Mouse (Mus musculus): ENCODE data around the gene Mthfd1l. TPM values are rescaled to one million over a fixed set of nuclear protein-coding genes. Genes with fewer than 3 reads are reported as not detected.
A peak's percentile ranks its signal among the peaks of the same experiment; 100 is the strongest.

The Mthfd1l gene
- total RNA-seq (2021), result 1 to 10 TPM in 1 of 2 experiments, under 1 TPM in 1; 0.87 to 1.3 TPM

DNA sequence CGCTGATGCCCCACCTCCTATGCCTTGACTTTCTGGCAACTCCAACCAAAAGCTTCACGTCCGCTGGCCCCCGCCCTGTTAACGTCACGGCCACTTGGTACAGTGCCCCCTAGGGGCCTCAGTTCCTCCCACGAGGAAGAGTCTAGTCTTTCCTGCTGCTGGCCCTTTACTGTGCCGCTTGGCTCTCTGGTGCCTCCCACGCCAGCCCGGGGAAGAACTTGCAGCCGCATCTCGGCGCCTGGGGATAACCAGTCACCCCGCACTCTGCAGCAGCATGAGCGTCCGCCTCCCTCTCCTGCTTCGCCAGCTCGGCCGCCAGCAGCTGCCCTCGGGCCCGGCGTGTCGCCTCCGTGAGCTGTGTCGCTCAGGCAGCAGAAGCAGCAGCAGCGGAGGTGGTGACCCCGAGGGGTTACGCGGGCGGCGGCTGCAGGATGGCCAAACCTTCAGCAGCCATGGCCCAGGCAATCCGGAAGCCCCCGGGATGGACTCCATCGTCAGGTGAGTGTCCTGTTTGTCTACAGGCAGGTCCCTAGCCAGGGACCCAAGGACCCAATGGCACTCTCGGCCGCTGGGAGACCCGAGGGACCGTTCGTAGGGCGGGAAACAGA, at the start of gene Mthfd1l:
TSS of gene Mthfd1l (plus strand) at position 138 of the 608 bp plus-strand sequence.
- intact Hi-C loops (cut with DNase I), result no loop called here

DNA sequence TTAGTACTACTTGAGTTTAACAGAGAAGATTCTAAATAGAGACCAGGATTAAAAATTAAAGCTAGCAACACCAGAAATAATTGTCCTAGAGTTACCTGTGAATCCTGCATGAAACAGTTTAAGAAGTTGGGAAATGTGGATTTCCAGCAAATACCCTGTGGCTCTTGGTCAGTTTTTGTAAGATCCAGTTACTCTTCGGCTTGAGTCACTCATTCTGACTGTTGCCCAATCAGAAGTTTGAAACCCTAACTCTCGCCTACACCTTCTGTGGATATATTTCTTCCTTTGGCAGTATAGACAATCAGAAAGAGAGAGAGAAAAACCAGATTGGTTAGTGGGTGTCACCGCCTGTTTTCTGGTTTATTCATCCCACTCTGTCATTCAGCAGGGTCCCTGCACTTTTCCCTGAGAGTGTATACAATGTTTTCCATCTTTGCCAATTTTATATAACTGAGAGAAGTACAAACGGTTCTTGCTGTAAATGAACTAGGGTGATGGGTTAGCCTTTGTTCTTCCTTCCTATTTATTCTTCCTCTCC, 44.8 kb upstream of the Mthfd1l start:
- DNase-seq, result no peak
- intact Hi-C loops (cut with DNase I), result no loop called here

More for the DNA sequence above, at the start of gene Mthfd1l:
- DNase-seq, result peak; percentile 76 to 79

DNA sequence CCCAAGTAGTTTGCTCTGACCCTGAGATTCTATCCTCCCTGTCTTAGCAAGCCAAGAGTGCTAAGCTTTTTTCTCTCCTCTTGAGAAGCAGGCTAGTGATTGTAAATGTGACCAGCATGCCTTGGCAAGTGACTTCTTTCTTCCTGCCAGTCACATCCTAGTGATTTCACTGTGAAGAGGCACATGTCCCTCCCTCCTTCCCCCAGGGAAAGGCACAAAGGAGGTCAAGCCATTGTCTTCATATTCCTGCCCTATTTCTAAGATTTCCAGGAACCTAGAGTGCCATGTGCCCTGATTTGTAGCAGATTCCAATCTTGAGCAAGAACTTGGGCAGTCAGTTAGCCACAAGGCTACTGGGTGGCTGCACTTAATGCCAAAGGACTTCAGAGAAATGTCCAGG, 41.1 kb upstream of the Mthfd1l start:
- intact Hi-C loops (cut with DNase I), result no loop called here

DNA sequence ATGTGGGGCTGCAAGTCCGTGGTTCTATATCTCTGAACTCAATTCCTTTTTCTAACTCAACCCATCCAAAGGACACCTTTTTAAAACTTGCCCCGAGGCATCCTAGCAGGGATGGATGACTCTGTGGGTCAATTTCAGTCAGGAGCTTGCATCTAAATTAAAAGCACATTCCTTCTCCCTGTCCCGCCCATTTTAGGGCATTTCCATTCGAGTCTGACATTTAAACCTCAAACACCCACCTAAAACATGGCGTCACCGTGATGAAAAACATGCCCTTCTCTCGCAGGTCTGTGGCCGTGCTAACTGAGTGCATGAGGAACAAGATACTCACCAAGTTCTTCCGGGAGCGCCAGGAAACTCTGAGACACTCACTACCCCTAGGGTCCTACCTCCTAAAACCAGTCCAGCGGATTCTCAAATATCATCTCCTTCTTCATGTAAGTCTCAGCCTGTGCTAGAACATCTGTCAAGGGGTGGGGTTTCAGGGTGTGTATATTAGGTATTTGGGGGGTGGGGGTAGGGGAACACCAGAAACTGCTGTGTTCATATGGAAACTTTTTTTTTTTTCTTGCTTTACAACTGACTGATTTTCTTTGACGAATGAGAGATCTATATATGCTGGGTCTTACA, 39.5 kb upstream of the Mthfd1l start:
- intact Hi-C loops (cut with DNase I), result no loop called here
- DNase-seq, result no peak

More for the DNA sequence above, 41.1 kb upstream of the Mthfd1l start:
- no peak for DNase-seq

DNA sequence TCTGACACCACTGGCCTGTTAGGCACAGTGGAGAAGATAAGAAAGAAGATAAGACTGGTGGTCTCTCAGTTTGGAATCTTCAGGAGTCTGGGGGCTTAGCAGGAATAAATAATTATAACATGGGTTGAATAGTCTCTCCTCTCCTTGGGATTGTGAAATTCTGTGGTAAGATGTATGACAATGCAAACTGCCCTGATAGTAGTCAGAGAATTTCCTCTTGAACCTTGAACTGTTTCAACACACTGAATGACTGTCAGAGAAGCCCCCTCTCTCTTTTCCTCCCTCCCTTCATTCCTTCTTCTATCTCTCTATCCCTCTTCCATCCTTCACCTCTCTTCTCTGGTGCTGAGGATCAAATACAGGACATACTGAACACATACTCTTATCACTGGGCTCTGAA, 36.1 kb upstream of the Mthfd1l start:
- intact Hi-C loops (cut with DNase I), result no loop called here
- no peak for DNase-seq

DNA sequence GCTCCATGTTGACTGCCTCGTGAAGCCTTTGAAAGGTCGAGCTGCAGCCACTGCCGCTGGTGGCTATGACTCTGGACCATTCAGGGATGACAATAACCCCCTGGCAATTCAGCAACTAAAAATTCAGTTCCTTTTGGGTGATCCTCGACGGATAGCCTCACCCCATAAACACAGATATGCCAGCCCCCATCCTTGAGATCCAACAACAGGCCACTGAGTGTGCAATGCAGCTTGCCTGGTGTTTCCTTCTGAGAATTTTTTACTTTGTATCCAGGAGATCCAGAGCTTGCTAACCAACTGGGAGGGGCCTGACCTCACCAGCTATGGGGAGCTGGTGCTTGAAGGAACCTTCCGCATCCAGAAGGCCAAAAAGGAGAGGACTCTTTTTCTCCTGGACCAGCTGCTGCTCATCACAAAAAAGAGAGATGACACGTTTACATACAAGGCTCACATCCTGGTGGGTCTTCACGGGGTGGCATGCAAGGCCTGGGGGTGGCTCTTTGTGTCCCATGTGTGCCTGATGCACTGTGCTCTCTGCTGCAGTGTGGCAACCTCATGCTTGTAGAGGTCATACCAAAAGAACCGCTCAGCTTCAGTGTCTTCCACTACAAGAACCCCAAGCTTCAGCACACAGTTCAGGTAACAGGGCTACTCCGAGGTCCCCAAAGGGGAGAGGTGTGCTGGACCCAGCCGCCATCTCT, 32.9 kb upstream of the Mthfd1l start:
- intact Hi-C loops (cut with DNase I), result loop anchor here (2.0 to 5.0 kb wide), 4 partner anchors 107 to 308 kb away; no protein-coding TSS in a partner anchor
- no peak for DNase-seq

DNA sequence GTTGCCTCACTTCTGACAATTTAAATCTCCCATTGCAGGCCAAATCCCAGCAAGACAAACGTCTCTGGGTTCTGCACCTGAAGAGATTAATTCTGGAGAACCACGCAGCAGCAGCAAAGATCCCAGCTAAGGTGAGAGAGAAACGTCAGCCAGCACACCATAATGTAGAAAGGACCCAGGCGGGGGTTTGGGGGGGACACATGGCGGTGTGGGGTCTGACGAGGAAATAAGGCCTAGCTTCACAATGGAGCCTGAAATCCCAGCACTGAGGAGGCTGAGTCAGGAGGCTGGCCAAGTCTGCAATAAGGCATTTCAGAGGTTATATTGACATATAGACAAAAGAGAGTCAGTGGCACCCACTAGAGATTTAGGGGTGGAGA, 32.3 kb upstream of the Mthfd1l start:
- intact Hi-C loops (cut with DNase I), result loop anchor here (2.0 to 5.0 kb wide), 4 partner anchors 108 to 308 kb away; no protein-coding TSS in a partner anchor
- no peak for DNase-seq

DNA sequence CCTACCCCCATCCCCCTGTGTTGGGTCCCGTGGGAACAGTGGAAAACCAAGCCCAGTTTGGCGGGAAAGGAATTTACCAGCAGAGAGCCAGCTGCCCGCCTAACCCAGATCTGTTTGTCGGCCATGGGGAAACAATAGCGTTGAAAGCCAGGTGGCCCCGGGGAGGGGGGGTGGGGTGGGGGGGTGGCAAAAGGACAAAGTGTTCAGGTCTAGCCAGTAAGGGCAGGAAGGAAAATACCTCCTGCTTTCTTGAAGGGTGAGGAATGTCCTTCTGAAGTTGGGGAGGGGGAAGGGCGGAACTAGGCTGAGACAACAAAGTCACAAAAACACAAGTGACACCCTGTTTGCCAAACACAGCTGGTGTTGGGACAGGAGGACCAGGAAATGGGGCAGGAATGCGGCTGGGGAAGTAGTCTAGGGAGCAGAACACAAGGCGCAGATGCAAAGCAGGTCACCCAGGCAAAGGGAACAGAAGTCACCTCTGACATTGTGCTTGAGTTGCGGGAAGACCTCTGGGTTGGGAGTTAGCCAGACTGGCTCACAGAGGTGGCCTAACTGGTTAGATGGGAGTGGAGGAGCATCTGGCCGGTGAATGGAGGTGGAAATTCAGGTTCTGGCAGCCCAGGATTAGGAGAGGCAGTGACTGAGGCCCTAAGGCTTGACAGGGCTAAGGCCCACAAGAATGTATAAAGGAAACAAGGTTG, 31.7 kb upstream of the Mthfd1l start:
- DNase-seq, result peak; percentile 31 to 36
- intact Hi-C loops (cut with DNase I), result loop anchor here (1.0 to 5.0 kb wide), 5 partner anchors 108 to 309 kb away; no protein-coding TSS in a partner anchor

DNA sequence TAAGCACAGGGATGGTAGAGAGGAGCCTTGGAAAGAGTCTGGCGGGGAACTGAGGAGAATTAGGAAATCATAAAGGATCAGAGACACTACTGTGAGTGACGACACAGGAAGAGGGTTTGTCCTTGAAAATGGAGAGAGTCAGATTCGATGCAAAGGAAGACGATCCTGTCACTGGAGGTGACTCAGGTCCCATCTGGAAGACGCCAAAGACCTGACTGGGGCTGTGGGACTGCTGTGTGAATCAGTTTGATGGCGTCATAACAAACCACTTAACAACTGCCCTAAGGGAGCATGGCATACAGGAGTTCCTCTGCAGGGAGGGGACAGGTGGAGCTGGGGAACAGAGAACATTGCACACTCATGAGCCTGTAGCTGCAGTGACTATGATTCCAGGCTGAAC, 30.6 kb upstream of the Mthfd1l start:
- intact Hi-C loops (cut with DNase I), result loop anchor here (2.0 to 5.0 kb wide), 4 partner anchors 137 to 310 kb away; no protein-coding TSS in a partner anchor
- no peak for DNase-seq

DNA sequence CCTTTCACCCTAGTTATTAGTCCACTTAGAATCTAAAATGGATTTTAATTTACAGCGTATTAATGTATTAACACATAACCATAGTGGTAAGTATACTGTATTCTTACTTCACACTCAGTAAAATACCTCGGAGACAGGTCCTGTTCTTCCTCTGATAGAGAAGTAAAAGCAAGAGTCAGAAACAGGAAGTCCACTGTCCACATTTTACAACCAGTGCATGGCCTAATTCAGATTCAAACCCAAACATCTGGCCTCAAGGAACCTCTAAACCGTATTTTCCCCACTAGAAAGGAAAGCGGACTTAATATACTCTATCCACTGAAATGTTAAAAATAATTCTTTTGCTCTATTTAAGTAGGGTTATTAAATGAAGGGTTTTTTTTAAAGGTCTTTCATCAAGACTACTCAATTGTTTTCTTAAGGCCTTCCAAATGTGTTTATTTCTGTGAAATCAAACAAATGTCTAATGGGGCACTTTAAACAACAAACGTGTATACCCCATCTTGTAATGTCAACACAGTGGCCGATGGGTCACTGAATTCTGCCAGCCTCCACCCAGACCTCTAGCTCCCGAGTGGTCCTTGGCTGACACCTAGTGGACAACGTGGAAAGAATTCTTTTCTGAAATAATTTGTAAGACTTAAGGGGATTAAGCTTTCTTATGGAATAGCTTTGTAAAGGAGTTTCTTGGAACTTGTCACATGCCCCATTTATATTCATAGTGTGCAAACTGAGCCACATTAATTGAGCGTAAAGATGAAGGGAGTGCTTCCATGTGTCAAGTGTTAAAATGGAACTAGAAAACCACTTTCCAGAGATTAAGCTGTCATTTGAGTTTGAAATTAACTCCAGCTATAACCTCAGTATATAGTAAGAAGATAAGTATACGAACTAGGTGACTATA, 29.2 kb upstream of the Mthfd1l start:
- intact Hi-C loops (cut with DNase I), result loop anchor here (1.0 to 5.0 kb wide), 6 partner anchors 139 to 611 kb away; no protein-coding TSS in a partner anchor
- DNase-seq, result peak; percentile 75

DNA sequence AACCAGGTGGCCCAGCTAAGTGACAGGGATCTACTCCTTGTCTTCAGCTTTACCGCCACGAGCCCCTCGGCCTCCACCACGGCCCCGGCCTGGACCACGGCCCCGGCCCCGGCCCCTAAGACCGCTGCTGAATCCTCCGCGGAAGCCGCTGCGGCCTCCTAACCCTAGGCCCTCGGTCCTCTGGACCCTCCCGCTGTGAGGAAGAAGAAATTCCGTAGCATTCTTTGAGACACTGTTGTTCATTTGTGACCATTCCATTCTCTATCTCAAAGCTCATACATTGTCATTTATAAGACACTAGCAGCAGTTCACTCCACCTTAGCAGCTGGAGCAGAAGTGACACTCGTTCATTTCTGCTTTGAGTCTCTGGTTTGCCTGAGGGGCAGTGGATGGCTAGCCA, 26.0 kb upstream of the Mthfd1l start:
- intact Hi-C loops (cut with DNase I), result no loop called here
- no peak for DNase-seq

DNA sequence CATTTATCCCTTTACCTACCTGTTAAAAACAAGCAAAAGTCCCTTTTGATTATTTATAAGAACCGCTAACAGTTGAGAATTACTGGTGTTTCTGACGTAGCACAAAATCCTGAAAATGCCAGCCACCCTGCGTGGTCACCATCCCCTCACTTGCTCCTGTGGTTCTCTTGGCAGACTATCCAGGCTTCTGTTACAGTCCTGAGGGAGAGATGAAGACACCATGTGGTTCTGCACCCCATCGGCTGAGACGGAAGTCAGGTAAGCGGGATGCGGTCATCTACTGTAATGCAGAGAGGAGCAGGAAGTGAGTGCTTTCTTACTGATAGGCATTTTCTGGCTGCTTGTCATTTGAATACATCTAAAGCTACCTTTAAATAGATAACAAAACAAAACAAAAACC, 25.6 kb upstream of the Mthfd1l start:
- intact Hi-C loops (cut with DNase I), result no loop called here

DNA sequence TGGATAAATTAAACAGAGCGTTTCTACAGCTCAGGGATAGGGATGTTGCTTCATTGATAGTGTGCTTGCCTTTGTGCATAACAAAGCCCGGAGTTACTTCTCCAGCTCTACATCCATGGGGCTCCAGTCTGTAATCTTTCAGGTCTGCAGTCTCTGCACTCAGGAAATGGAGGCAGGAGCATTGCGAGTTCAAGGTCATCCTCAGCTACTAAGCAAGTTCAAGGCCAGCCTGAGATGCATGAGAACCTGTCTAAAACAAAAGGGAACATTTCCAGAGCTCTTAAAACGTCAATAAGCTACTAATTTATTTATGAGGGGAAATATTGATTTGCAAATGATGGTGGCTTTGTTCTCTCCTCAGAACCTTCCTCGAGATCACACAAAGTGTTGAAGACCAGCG, 23.6 kb upstream of the Mthfd1l start:
- intact Hi-C loops (cut with DNase I), result no loop called here
- no peak for DNase-seq

More for the DNA sequence above, 25.6 kb upstream of the Mthfd1l start:
- no peak for DNase-seq

DNA sequence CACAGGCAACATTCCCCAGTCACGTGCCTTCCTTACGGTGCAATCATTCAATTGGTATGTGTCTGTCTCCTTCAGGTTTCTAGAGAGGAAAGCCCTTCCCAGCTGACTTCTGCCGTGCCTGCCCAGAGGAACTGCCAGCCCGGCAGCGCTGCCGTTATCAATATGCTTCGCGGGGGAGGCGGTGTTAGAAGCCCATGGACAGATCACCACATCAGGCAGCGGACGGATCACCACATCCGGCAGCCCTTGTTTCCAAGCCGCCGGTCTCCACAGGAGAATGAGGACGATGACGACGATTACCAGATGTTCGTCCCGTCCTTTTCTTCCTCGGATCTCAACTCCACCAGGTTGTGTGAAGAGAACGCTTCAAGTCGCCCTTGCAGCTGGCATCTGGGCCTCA, 16.4 kb upstream of the Mthfd1l start:
- intact Hi-C loops (cut with DNase I), result no loop called here
- no peak for DNase-seq

DNA sequence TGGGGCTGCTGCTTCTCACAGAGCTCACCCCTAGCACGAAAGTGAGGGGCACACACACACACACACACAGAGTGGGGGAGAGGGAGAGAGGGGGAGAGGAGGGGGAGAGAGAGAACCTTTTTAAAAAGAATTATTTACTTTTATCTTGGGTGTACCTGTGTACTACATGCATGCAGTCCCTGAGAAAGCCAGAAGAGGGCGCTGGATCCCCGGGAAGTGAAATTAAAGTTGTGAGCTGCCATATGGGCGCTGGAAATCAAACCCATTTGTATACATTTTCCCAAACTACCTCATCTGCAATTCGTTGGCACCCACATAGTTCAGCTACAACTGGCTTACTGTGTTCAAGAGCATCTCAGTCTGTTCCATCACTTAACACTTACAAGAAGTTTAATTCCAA, 14.3 kb upstream of the Mthfd1l start:
- DNase-seq, result no peak
- intact Hi-C loops (cut with DNase I), result no loop called here

DNA sequence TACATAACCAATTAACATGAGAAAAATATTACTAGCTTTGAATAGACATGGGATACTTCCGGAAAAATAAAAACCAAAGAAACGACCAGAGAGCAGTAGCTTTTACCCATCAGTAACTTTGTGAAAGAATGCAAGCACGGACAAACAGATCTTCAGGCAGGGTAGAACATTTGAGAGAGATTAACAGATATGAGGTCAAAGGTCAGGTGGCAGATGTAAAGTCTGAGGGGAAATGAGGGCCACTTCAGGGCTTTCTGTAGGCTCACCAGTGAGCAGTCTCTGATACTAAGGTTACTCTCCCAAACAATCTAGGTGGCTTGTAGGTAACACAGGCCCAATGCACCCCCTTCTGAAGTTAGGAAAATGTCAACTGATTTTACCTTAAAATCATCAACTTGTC, 3.9 kb upstream of the Mthfd1l start:
- no peak for DNase-seq
- intact Hi-C loops (cut with DNase I), result no loop called here

DNA sequence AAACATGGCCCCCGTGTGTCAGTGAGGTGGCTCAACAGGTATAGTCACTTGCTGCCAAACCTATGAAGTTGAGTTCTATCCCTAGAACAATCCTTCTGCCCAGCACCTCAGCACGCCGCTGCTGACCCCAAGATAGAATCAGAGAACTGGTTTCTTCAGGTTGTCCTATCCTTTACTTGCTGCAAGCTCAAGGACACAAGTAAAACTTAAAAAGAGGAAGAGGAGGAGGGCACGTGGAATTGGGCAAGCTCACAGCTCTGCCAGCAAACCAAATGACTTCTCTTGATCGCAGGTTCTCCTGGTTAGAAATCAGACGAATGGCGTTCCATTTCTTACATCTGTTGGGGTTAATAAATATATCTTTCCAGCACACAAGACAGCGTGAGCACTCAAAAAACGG, 681 bp upstream of the Mthfd1l start:
- intact Hi-C loops (cut with DNase I), result no loop called here
- DNase-seq, result no peak

DNA sequence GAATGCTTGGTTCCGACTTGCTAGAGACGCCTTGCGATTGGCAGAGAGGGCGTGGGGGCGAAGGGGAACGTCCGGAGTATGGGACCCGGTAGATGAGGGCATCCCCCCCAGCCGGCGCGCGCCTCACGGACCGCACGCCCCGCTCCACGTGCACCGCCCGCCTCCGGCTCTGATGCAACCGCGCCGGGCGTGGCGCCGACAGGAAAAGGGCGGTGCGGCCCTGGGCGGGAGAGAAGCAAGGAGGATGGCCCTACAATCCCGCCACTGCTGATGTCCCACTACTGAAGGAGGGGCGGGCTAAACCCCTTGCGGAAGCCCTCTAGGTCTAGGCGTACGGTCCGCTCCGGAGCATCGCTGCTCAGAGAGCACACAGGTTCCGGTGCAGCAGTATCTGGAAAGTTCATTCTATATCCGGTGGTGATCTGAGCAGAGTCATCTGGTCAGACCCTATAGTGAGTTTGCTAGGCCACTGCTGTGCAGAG, 712 bp downstream of the Mthfd1l start:
- intact Hi-C loops (cut with DNase I), result no loop called here
- peak; percentile 90 to 91 for DNase-seq

DNA sequence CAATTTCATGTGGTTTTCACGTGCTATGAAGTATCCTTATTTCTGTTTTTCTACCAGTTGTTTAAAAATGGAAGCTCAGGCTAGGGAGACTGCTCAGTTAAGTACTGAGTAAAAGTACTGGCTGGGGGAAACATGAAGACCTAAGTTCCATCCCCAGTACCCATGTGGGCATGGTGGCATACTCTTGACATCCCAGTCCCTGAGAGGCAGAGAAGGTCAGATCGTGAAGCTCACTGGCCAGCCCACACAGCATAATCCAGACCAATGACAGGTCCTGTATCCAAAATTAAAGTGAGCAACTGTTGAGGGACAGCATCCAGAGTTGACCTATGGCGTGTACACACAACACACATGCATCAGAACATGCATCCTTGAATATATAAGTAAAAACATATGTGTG, 1.5 kb downstream of the Mthfd1l start:
- intact Hi-C loops (cut with DNase I), result no loop called here
- DNase-seq, result no peak

Measured in heart, postnatal 36 days (tissue).